Mouse (Mus musculus) lung, postnatal 0 days (tissue): ENCODE data around the gene Psap. TPM values are rescaled to one million over a fixed set of nuclear protein-coding genes. Genes with fewer than 3 reads are reported as not detected.

ENCODE experiments used
- ATAC-seq: fragments of 200-750 bp; cut with Nextera tagmentation; 2 replicates; pipeline ENCODE4 v1.8.0; 2017; ENCODE audit warnings: moderate library complexity
- DNase-seq: peaks from one replicate; pipeline ENCODE4 v3.0.0-alpha.2; 2016; ENCODE audit warnings: low spot score
- H3K27ac ChIP-seq: fragments of 300-500 bp; sonication (generic); 2 replicates; pipeline ENCODE4 v1.5.1; 2014; ENCODE audit warnings: antibody characterized with exemption, mild to moderate bottlenecking, low read length, mixed read lengths
- H3K27me3 ChIP-seq: fragments of 300-500 bp; sonication (generic); replicated peaks from 2 replicates; pipeline ENCODE4 v1.6.1; 2014; ENCODE audit warnings: low read length, mixed read lengths; ENCODE audit not compliant: insufficient read depth
- H3K36me3 ChIP-seq: fragments of 300-500 bp; sonication (generic); 2 replicates; pipeline ENCODE4 v1.6.1; 2014; ENCODE audit warnings: low read length, mixed read lengths; ENCODE audit not compliant: insufficient read depth
- H3K4me1 ChIP-seq: fragments of 300-500 bp; sonication (generic); 2 replicates; pipeline ENCODE4 v1.6.1; 2014; ENCODE audit warnings: antibody characterized with exemption, low read depth, low read length, mixed read lengths; ENCODE audit not compliant: insufficient read depth
- H3K4me2 ChIP-seq: fragments of 300-500 bp; sonication (generic); replicated peaks from 2 replicates; pipeline ENCODE4 v1.6.1; 2014; ENCODE audit warnings: low read depth, mild to moderate bottlenecking, low read length, moderate library complexity, mixed read lengths
- H3K4me3 ChIP-seq: fragments of 300-500 bp; sonication (generic); 2 replicates; pipeline ENCODE4 v1.5.1; 2014; ENCODE audit warnings: low read depth, low read length
- H3K9ac ChIP-seq: fragments of 300-500 bp; sonication (generic); replicated peaks from 2 replicates; pipeline ENCODE4 v1.6.1; 2014; ENCODE audit warnings: low read depth, mild to moderate bottlenecking
- H3K9me3 ChIP-seq: fragments of 300-500 bp; sonication (generic); 2 replicates; pipeline ENCODE4 v1.6.1; 2016; ENCODE audit warnings: low read length, mixed read lengths
- CTCF ChIP-seq: IDR thresholded peaks from 2 replicates; pipeline ENCODE4 v1.5.1; 2016; ENCODE audit warnings: antibody characterized with exemption, mild to moderate bottlenecking
- EP300 ChIP-seq: IDR thresholded peaks from 2 replicates; pipeline ENCODE4 v1.6.1; 2016; ENCODE audit warnings: antibody characterized with exemption, mild to moderate bottlenecking, control low read depth
- WGBS: fragments of 180-500 bp; shearing (Covaris S2); extraction: QIAGEN DNeasy Blood & Tissue Kit; methylation state at CpG from one replicate; pipeline ENCODE4 v1.1.7; 2014; 5-methylcytosine and 5-hydroxymethylcytosine counted together
- polyA plus RNA-seq: library from polyadenylated mRNA; unstranded; fragments of >200 nt; fragmentation: Nextera tagmentation; extraction: Ambion mirVana; gene quantifications from 2 replicates; pipeline ENCODE4 v1.2.1, GENCODE M21; 2015

Gene Psap
- polyA plus RNA-seq, 1 experiment from 2014 or later: 120 TPM

DNA sequence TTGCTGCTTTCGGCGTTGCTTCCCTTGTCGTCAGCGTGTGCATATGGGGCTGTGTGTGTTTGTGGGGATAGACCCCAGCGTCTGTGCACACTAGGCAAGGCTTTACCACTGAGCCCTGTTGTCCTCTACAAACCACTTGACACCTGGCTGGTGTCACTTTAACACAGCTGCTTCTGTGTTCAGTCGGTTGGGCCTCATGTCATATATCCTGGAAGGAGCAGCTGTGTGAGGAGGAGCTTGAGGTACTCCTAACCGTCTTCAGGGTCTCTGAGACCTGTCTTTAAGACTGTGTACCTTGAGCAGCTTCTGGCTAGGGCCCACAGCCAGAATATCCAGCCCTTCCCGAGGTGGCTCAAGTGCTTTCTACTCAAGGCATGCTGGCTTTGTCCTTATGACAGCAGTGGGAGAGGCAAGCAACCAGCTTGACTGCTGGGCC is 7.3 kb downstream of the Psap start:
- Histone ChIP-seq H3K9ac (no peak overlapping the region), H3K4me1 (peaks cover 7% of the 10 kb centered on the region; the same call in 1 of the 2 replicates), H3K27me3 (no peaks in the 10 kb centered on the region), H3K36me3 (no peaks in the 10 kb centered on the region), H3K4me2 (0 out of 2 replicates have a peak overlapping the region, but pooled peaks have one; percentile 33), H3K27ac (no peak overlapping the region), H3K9me3 (no peaks in the 10 kb centered on the region), H3K4me3 (no peak overlapping the region)
- no peak for TF ChIP-seq CTCF
- no peak for TF ChIP-seq EP300
- ATAC-seq (peak; percentile 30; the same call in 1 of the 2 replicates), DNase-seq (no peak)
- WGBS: 44% methylated on average over 8 of the region's 8 CpGs

DNA sequence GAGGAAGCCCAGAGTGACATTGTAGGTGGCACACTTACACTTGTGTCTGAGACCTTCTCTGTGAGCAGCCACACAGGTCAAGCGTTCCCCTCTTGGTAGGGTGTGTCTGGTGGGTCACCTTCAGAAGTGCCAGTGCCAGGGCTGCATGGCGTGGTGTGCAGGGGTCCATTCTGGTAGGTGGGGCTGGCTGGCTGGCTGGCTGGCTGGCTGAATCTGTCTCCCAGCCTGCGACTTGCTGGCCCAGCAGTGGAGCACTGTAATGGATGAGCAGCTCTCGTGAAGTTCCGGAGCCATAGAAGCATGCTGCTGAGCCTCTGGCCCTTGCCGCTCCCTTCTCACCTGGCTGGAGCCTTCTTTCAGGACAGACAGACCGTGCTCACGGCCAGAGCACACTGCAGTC is 7.8 kb downstream of the Psap start:
- DNase-seq (no peak), ATAC-seq (no peak)
- no peak overlapping the region for H3K27ac ChIP-seq
- no peaks in the 10 kb centered on the region for H3K27me3 ChIP-seq
- peak overlapping the region; percentile 33; the same call in 1 of the 2 replicates for H3K4me2 ChIP-seq
- H3K9me3 ChIP-seq: no peaks in the 10 kb centered on the region
- H3K36me3 ChIP-seq: no peaks in the 10 kb centered on the region
- H3K9ac ChIP-seq: no peak overlapping the region
- H3K4me1 ChIP-seq: peaks cover 12% of the 10 kb centered on the region; the same call in 1 of the 2 replicates
- TF ChIP-seq EP300 (no peak), CTCF (no peak)
- H3K4me3 ChIP-seq: no peak overlapping the region
- WGBS: 51% methylated on average over 8 of the region's 8 CpGs

DNA sequence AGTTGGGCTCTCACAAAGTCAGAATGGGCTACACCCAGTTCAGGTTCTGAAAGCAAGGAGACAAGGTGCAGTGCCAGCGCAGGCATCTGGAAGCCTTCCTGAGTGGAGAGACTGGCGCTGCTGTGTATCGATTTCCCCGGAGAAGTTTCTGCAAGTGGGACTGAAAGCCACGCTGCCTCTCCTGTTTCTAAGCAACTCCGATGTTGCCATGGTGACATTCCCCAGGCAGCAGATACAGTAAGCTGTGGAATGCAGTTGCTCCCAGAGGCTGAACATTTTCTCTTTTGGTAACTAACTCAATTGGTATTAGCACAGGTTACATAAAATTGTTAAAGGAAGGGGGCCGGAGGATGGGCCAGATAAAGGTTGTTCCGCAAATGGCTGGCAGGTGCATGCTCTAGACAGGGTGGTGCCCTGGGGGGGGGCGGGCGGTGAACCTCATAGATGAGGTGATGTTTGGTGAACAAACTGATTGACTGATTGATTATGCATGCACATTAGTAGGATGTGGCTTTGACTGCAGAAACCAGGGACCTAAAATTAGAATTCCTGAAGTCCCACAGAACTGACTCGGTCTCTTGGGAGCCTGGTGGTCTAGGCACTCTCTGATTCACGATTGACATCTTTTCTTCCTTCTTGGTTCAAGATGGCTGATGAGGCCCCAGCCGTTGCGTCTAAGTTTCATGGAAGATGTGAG is 8.4 kb downstream of the Psap start:
- no peak for TF ChIP-seq CTCF
- ATAC-seq (no peak), DNase-seq (peak; percentile 51)
- Histone ChIP-seq H3K27ac (no peak overlapping the region), H3K27me3 (no peaks in the 10 kb centered on the region), H3K36me3 (no peaks in the 10 kb centered on the region), H3K4me3 (no peak overlapping the region), H3K4me2 (0 out of 2 replicates have a peak overlapping the region, but pooled peaks have one; percentile 33), H3K4me1 (peaks cover 12% of the 10 kb centered on the region; the same call in 1 of the 2 replicates), H3K9ac (no peak overlapping the region), H3K9me3 (no peaks in the 10 kb centered on the region)
- WGBS: 61% methylated on average over 14 of the region's 14 CpGs

DNA sequence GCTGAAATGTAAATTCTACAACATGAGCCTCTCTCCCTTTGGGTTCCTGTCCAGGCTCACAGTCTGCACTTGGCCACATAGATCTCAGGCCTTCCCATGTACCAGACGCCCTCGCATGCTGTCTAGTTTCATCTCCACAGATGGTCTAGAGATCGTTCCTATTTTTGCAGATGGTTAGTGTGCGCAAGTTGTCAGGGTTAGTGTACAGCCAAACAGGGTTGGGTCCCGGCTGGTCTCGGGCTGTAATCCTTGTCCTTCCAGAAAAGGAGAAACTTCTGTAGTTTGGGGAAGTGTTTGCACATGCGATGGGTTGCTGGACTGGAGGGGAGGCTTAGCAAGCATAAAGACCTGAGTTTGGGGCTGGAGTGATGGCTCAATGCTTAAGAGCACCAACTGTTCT is 9.1 kb downstream of the Psap start:
- Histone ChIP-seq H3K9ac (no peak overlapping the region), H3K36me3 (no peaks in the 10 kb centered on the region), H3K27ac (no peak overlapping the region), H3K9me3 (no peaks in the 10 kb centered on the region), H3K4me3 (no peak overlapping the region), H3K4me2 (no peak overlapping the region), H3K27me3 (no peaks in the 10 kb centered on the region), H3K4me1 (peaks cover 12% of the 10 kb centered on the region; the same call in 1 of the 2 replicates)
- TF ChIP-seq EP300 (no peak), CTCF (no peak)
- 79% methylated on average over 7 of the region's 7 CpGs for WGBS
- ATAC-seq (no peak), DNase-seq (no peak)

DNA sequence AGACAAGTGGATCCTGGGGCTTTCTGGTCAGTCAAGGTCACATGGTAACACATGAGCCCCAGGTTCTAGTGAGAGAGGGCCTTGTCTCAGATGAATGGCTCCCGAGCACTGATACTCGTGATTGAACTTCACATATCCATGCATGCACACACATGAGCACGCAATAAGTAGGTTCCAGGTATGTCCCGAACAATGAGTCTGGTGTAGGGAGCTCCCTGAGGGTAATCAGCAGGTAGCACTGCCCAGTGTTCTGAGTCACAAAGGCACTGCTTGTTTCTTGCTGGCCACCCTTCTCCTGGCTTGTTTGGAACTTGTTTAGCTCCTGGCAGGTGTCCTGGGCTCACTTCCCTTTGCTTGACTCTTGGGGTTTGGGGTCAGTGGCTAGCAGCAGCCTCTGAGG is 9.7 kb downstream of the Psap start:
- no peak for ATAC-seq

DNA sequence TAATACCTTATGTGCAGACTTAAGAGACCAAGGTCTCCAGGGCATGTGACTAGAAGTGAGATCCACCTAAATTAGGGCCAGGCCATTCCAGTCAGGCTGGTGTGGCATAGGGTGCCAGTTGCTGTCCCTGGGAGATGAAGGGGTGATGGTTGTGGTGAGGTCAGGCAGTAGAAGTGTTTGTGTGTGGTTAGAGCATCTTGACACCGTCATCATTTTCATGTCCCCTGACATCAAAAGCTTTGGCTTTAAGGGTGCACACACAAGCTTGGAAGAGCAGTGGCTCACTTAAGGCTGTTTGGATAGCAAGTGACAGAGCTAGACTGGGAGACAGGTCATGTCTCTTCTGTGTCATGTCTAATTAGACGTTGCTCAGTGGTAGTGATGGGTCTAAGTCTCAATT is 10.3 kb downstream of the Psap start:
- Histone ChIP-seq H3K9ac (no peak overlapping the region), H3K4me3 (no peak overlapping the region), H3K4me2 (no peak overlapping the region), H3K4me1 (peaks cover 12% of the 10 kb centered on the region; the same call in 1 of the 2 replicates), H3K9me3 (no peaks in the 10 kb centered on the region), H3K27ac (no peak overlapping the region), H3K36me3 (0 out of 2 replicates have a peak, but pooled peaks cover 1% of the 10 kb centered on the region), H3K27me3 (no peaks in the 10 kb centered on the region)
- ATAC-seq (no peak), DNase-seq (no peak)
- WGBS: 57% methylated on average over 2 of the region's 2 CpGs
- no peak for TF ChIP-seq CTCF
- TF ChIP-seq EP300: no peak

More for the DNA sequence above, 9.7 kb downstream of the Psap start:
- Histone ChIP-seq H3K27me3 (no peaks in the 10 kb centered on the region), H3K9ac (no peak overlapping the region), H3K27ac (no peak overlapping the region), H3K9me3 (no peaks in the 10 kb centered on the region), H3K36me3 (no peaks in the 10 kb centered on the region), H3K4me2 (no peak overlapping the region), H3K4me1 (peaks cover 12% of the 10 kb centered on the region; the same call in 1 of the 2 replicates), H3K4me3 (no peak overlapping the region)
- TF ChIP-seq EP300: no peak
- TF ChIP-seq CTCF: no peak
- WGBS: 89% methylated on average over 4 of the region's 4 CpGs
- DNase-seq: no peak
